Mouse (Mus musculus) CH12.LX (cell line): Measurements from ENCODE around the gene Isca1. TPM values are rescaled to one million over a fixed set of nuclear protein-coding genes. Genes with fewer than 3 reads are reported as not detected.

ENCODE experiments used
- DNase-seq: peaks from one replicate; pipeline ENCODE4 v3.0.0-alpha.2; 2013; ENCODE audit errors: extremely low read depth
- H3K27ac ChIP-seq: 2 replicates; pipeline ENCODE4 v1.5.1; 2012; ENCODE audit warnings: low read depth, mild to moderate bottlenecking, control low read depth, moderate library complexity; ENCODE audit not compliant: insufficient read depth
- H3K27me3 ChIP-seq: replicated peaks from 2 replicates; pipeline ENCODE3; 2012; ENCODE audit warnings: inconsistent platforms
- H3K36me3 ChIP-seq, 2 experiments: replicated peaks in 1 of 2; 2 replicates each; pipeline versions ENCODE3 to v1.6.1; 2012; ENCODE audit warnings: inconsistent platforms in 1 of 2, low read length in 1 of 2, mild to moderate bottlenecking in 1 of 2, mixed read lengths in 1 of 2, moderate library complexity in 1 of 2; ENCODE audit not compliant: control insufficient read depth in 1 of 2, insufficient read depth in 1 of 2
- H3K4me1 ChIP-seq, 2 experiments: 2 replicates each; pipeline ENCODE4 v1.6.1; 2012; ENCODE audit warnings: inconsistent platforms in 1 of 2, moderate library complexity in 1 of 2; ENCODE audit not compliant: insufficient read depth in 2 of 2, control insufficient read depth in 1 of 2
- H3K4me2 ChIP-seq: 2 replicates; pipeline ENCODE4 v1.6.1; 2012; ENCODE audit warnings: low read depth, mild to moderate bottlenecking, control low read depth; ENCODE audit not compliant: poor library complexity, insufficient read depth, severe bottlenecking
- H3K4me3 ChIP-seq, 3 experiments: fragments of 150-350 bp in 1 of 3; sonication (generic) in 1 of 3; replicated peaks in 1 of 3; 2 replicates each; pipeline versions ENCODE3 to v1.5.1; 2011 to 2012; ENCODE audit warnings: low read depth in 2 of 3, low read length in 2 of 3, mild to moderate bottlenecking in 2 of 3, moderate library complexity in 2 of 3, control low read depth in 1 of 3, improper control_type of control experiment in 1 of 3, inconsistent platforms in 1 of 3, mixed read lengths in 1 of 3; ENCODE audit not compliant: poor library complexity in 1 of 3
- H3K79me2 ChIP-seq: replicated peaks from 2 replicates; pipeline ENCODE4 v1.6.1; 2012; ENCODE audit warnings: mild to moderate bottlenecking, moderate library complexity; ENCODE audit not compliant: control insufficient read depth, poor library complexity, insufficient read depth, severe bottlenecking; ENCODE audit errors: extremely low read depth
- H3K9ac ChIP-seq: 2 replicates; pipeline ENCODE4 v1.6.1; 2012; ENCODE audit warnings: low read depth, mild to moderate bottlenecking, control low read depth, moderate library complexity; ENCODE audit not compliant: insufficient read depth
- H3K9me3 ChIP-seq: replicated peaks from 2 replicates; pipeline ENCODE3; 2012; ENCODE audit warnings: low read length, inconsistent platforms, mixed read lengths
- CHD2 ChIP-seq: IDR thresholded peaks from 2 replicates; pipeline ENCODE4 v1.6.1; 2011; ENCODE audit warnings: low read length, improper control_type of control experiment
- CTCF ChIP-seq, 2 experiments: IDR thresholded peaks in 1 of 2; conservative IDR thresholded peaks in 1 of 2; 2 replicates each; pipeline ENCODE4 v1.5.1; 2011 to 2012; ENCODE audit warnings: low read depth in 2 of 2, low read length in 2 of 2, improper control_type of control experiment in 1 of 2, inconsistent platforms in 1 of 2, mild to moderate bottlenecking in 1 of 2, moderate library complexity in 1 of 2
- E2F4 ChIP-seq: IDR thresholded peaks from 2 replicates; pipeline ENCODE4 v1.6.1; 2011; ENCODE audit warnings: low read depth, low read length, improper control_type of control experiment; ENCODE audit not compliant: insufficient replicate concordance
- ELF1 ChIP-seq: IDR thresholded peaks from 2 replicates; pipeline ENCODE4 v1.6.1; 2014; ENCODE audit warnings: low read depth, mild to moderate bottlenecking, inconsistent platforms, low read length, improper control_type of control experiment
- EP300 ChIP-seq: IDR thresholded peaks from 2 replicates; pipeline ENCODE4 v1.6.1; 2011; ENCODE audit warnings: low read length, improper control_type of control experiment
- GABPA ChIP-seq: IDR thresholded peaks from 2 replicates; pipeline ENCODE4 v1.6.1; 2012; ENCODE audit warnings: low read depth, low read length, improper control_type of control experiment, inconsistent platforms; ENCODE audit not compliant: insufficient replicate concordance
- HCFC1 ChIP-seq: IDR thresholded peaks from 2 replicates; pipeline ENCODE4 v1.6.1; 2012; ENCODE audit warnings: low read depth, mild to moderate bottlenecking, inconsistent platforms, low read length, improper control_type of control experiment
- KAT2A ChIP-seq: IDR thresholded peaks from 2 replicates; pipeline ENCODE4 v1.6.1; 2012; ENCODE audit warnings: low read length, improper control_type of control experiment, inconsistent platforms; ENCODE audit not compliant: insufficient replicate concordance
- MAX ChIP-seq: IDR thresholded peaks from 2 replicates; pipeline ENCODE4 v1.6.1; 2011; ENCODE audit warnings: low read length, improper control_type of control experiment
- MYC ChIP-seq: IDR thresholded peaks from 2 replicates; pipeline ENCODE4 v1.6.1; 2011; ENCODE audit warnings: low read depth, mild to moderate bottlenecking, improper control_type of control experiment, low read length
- PAX5 ChIP-seq: IDR thresholded peaks from 2 replicates; pipeline ENCODE4 v1.6.1; 2012; ENCODE audit warnings: low read length, inconsistent platforms, mixed read lengths
- RAD21 ChIP-seq: IDR thresholded peaks from 2 replicates; pipeline ENCODE4 v1.6.1; 2011; ENCODE audit warnings: low read depth, mild to moderate bottlenecking, low read length, improper control_type of control experiment, moderate library complexity
- SIN3A ChIP-seq: IDR thresholded peaks from 2 replicates; pipeline ENCODE4 v1.6.1; 2012; ENCODE audit warnings: low read length, improper control_type of control experiment, inconsistent platforms
- SMC3 ChIP-seq: IDR thresholded peaks from 2 replicates; pipeline ENCODE4 v1.6.1; 2011; ENCODE audit warnings: low read depth, low read length, improper control_type of control experiment
- TCF12 ChIP-seq: IDR thresholded peaks from 2 replicates; pipeline ENCODE4 v1.6.1; 2014; ENCODE audit warnings: low read depth, mild to moderate bottlenecking, inconsistent platforms, low read length, improper control_type of control experiment
- UBTF ChIP-seq: IDR thresholded peaks from 2 replicates; pipeline ENCODE4 v1.6.1; 2012; ENCODE audit warnings: low read depth, mild to moderate bottlenecking, inconsistent platforms, low read length, improper control_type of control experiment, moderate library complexity
- USF1 ChIP-seq: IDR thresholded peaks from 2 replicates; pipeline ENCODE4 v1.6.1; 2014; ENCODE audit warnings: low read depth, mild to moderate bottlenecking, inconsistent platforms, low read length, improper control_type of control experiment
- USF2 ChIP-seq: conservative IDR thresholded peaks from 2 replicates; pipeline ENCODE4 v1.6.1; 2011; ENCODE audit warnings: low read depth, low read length, improper control_type of control experiment
- ZMIZ1 ChIP-seq: IDR thresholded peaks from 2 replicates; pipeline ENCODE4 v1.6.1; 2012; ENCODE audit warnings: low read depth, mild to moderate bottlenecking, inconsistent platforms, low read length, improper control_type of control experiment
- dilution Hi-C: fragments of 300-500 bp; cut with MboI; formaldehyde crosslinking; loops from 2 replicates; pipeline ENCODE4 v1.14.3; 2020; ENCODE audit warnings: low sequenced_read_pairs; ENCODE audit not compliant: extremely low pct_unique_long_range_greater_than_20kb, extremely low pct_ligation_motif_present
- in situ Hi-C: fragments of 300-500 bp; cut with MboI; formaldehyde crosslinking; loops from 3 replicates; pipeline ENCODE4 v1.14.3; 2019; ENCODE audit warnings: low sequenced_read_pairs, low pct_ligation_motif_present, low pct_unique_long_range_greater_than_20kb, mixed read lengths
- polyA plus RNA-seq: library from polyadenylated mRNA; unstranded; fragments of >175 nt; gene quantifications from 2 replicates; pipeline ENCODE4 v1.2.1, GENCODE M21; 2012; ENCODE audit warnings: low read depth; ENCODE audit not compliant: insufficient read length
- total RNA-seq, 2 experiments: library from RNA; depleted of rRNA; stranded (reverse); fragments of 300-350 nt in 1 of 2; fragments of >200 nt in 1 of 2; gene quantifications; 2 replicates each; pipeline ENCODE4 v1.2.3; 2012 to 2014

Gene Isca1
- total and polyA plus RNA-seq, 3 experiments: 15.8 to 41.0 (median 18.4) TPM

- dilution Hi-C loops: no loop called here
- TF ChIP-seq USF1: no peak
- TF ChIP-seq ELF1: no peak
- no peak for TF ChIP-seq GABPA
- TF ChIP-seq SIN3A: no peak
- TF ChIP-seq KAT2A: no peak
- no peak for TF ChIP-seq HCFC1
- TF ChIP-seq MYC: no peak
- no peak for TF ChIP-seq TCF12
- TF ChIP-seq PAX5: no peak
- TF ChIP-seq RAD21: no peak
- no peak for DNase-seq
Measured at GRCm38 (mm10) chr13:59795807-59796465, 26.3 kb upstream of the Isca1 start.

GRCm38 (mm10) chr13:59794786-59795185 is 25.2 kb upstream of the Isca1 start:
- no peak for TF ChIP-seq SMC3
- TF ChIP-seq CTCF (conservative IDR thresholded peaks at IDR 0.05 in 1 of 2, IDR thresholded peaks at IDR 0.05 in 1 of 2; ENCODE audit: low read depth in 2 of 2, low read length in 2 of 2): no peak
- TF ChIP-seq USF2: no peak
- TF ChIP-seq UBTF: no peak
- no peak for TF ChIP-seq SIN3A
- TF ChIP-seq KAT2A: no peak
- TF ChIP-seq ZMIZ1: no peak
- no peak for TF ChIP-seq MAX
- no peak for TF ChIP-seq HCFC1
- TF ChIP-seq ELF1: no peak
- TF ChIP-seq CHD2: no peak
- TF ChIP-seq MYC: no peak
- TF ChIP-seq E2F4: no peak
- TF ChIP-seq EP300: no peak
- H3K9ac ChIP-seq: no peak overlapping the region
- in situ Hi-C loops (no loop called here), dilution Hi-C loops (no loop called here)
- H3K27ac ChIP-seq: no peak overlapping the region
- no peak for DNase-seq
- no peaks in the 10 kb centered on the region for H3K79me2 ChIP-seq
- H3K36me3 ChIP-seq: peaks cover 78 to 95% of the 10 kb centered on the region in 2 experiments
- H3K4me2 ChIP-seq: no peak overlapping the region
- H3K9me3 ChIP-seq: no peaks in the 10 kb centered on the region
- peaks cover 8 to 18% of the 10 kb centered on the region in 2 experiments for H3K4me1 ChIP-seq
- no peaks in the 10 kb centered on the region for H3K27me3 ChIP-seq
- no peak overlapping the region for H3K4me3 ChIP-seq

More at GRCm38 (mm10) chr13:59795807-59796465, 26.3 kb upstream of the Isca1 start:
- Histone ChIP-seq H3K79me2 (no peaks in the 10 kb centered on the region), H3K9me3 (no peaks in the 10 kb centered on the region), H3K27ac (no peak overlapping the region), H3K27me3 (no peaks in the 10 kb centered on the region), H3K9ac (no peak overlapping the region), H3K36me3 (peaks cover 76 to 95% of the 10 kb centered on the region in 2 experiments), H3K4me1 (peaks cover 8 to 28% of the 10 kb centered on the region in 2 experiments), H3K4me3 (no peak overlapping the region), H3K4me2 (no peak overlapping the region)
- in situ Hi-C loops: no loop called here
